Mouse (Mus musculus) ES-CJ7 (cell line): ENCODE measurements around the gene Foxn2.

Experiments used
- DNase-seq: peaks from one replicate; pipeline ENCODE4 v3.0.0; 2011; ENCODE audit warnings: low read depth, low spot score

Foxn2 gene

DNA sequence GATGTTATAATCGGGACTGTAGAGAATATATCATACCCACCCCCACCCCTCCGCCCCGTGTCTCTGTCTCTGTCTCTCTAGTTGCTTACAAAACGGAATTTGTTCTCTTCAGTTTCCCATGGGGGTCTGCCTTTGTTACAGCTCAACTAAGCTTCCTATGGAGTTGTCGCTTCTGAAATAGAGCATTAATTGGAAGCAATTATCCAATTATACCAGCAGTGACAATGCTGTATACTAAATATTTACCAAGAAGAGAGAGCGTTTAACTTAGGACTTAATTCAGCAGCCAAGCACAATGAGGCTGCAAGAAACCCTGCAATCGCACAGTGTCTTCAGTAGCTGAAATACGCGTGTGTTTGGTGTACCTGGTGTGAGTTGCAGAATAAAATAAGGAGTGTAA, 53.0 kb downstream of the Foxn2 start:
- DNase-seq = no peak

DNA sequence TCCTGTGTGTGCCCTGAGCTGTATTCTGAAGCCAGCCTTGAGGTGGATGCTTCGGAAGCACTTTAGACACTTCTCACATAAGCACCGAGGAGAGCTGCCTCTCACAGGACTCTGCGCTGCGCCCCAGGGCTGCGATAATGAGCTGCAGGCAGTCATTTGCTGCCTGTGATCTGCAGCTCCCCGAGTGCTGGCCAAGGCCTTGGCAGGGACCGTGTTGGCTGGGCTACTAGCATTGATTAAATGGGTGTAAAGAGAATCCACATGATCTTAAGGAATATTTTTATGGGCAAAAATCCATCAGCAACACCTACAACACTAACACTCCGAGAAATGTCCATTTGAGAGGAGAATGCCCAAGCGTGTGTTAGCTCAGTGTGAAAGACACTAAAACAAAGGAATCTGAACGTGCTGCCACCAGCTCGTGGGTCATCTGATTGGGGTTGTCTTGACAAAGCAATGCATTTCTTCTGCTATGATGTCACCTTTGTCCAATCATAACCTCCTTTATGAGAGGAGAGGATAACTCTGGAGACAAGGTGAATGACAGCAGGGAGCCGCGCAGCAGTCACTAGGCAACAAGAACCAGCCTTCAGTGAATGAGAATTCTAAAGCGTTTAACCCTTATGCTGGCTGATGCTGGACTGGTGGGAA, 53.7 kb downstream of the Foxn2 start:
- no peak for DNase-seq

DNA sequence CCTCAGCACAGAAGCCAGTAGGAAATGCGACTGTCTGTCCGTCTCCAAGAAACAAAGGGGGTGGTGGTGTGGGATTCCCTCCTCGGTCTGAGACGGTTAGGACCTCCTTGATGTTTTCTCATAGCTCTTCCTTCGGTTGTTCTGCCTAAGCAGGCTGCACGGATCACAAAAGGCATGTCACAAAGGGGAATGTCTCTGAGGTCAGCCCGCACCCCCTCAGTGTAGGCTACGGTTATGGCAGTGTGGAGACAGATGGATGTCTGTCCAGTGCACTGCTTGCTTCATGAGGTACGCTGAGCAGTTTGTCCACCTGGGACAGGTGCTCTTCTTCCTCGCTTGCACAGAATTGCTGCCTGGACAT, 54.2 kb downstream of the Foxn2 start:
- no peak for DNase-seq

- DNase-seq = peak; percentile 33
These were observed 57.7 kb downstream of the Foxn2 start for GRCm38 (mm10) chr17:88498090-88498682.

DNA sequence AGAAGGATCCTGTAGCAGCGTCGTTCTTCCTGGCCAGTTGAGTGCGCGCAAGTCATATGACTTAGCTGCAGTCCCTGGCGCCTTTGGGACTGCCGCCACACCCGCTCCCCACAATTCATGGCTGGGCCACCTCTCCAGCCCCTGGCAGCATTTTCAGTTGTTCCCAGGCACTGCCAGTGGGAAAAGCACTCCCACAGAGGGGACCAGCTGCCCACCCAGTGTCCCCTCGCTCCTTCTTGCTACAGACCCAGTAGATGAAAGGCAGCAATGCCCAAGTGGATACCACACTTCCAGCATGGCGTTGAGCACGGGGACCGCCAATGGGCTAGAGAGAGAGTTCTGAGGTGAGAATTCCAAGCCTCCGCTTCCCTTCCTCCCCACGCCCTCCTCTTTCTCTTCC, 63.5 kb downstream of the Foxn2 start:
- no peak for DNase-seq

GRCm38 (mm10) chr17:88505275-88505723, 64.8 kb downstream of the Foxn2 start:
- peak; percentile 43 for DNase-seq

- DNase-seq = no peak
These were observed 65.4 kb downstream of the Foxn2 start for GRCm38 (mm10) chr17:88505941-88506340.

DNA sequence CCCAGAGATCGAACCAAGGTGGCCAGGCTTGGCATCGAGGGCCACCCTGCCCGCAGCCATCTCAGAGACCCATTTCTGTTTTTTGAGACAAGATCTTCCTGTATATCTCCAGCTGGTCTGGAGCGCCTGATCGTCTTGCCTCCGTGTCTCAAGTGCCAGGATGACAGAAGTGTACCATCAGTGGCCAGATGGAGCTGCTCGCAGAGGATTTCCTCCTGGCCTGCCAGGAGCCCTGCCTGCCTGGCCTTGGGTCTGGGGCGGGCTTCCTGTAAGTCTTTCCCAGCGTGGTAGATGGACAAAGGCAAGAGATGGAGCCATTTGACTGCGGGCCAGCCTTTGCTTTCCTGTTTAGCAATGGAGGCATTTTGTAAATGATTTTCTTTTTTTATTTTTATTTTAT, 66.9 kb downstream of the Foxn2 start:
- DNase-seq = no peak

DNA sequence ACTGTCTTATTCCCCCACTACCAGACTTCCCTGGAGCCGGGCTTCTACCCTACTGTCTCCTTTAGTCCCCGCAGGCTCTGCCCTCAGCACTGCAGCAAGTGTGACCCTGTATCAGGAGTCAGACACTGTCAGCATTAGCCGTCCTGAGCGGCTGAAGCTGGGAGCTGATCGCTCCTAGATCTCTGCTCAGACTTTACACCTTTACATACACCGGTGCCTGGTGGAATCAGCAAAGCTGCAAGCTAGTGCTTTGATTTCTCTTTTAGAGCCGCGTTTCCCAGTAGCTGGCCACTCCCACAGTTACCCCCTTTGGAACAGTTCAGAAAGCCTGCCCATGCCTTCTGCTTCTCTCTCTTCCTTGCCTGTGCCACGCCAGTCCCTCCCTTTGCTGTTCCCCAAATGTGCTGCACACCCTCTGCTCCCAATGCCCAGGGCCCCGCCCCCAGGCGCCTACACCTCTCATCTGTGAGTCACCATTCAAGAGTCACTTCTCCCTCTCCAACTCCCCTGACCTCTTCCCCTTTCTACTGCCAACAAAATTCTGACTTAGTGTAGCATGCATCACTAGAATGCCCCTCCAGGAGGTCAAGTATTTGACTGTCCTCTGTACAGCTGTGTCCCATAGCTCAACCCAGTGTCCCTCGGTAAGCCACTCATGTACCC, 68.5 kb downstream of the Foxn2 start:
- DNase-seq = peak; percentile 83

DNA sequence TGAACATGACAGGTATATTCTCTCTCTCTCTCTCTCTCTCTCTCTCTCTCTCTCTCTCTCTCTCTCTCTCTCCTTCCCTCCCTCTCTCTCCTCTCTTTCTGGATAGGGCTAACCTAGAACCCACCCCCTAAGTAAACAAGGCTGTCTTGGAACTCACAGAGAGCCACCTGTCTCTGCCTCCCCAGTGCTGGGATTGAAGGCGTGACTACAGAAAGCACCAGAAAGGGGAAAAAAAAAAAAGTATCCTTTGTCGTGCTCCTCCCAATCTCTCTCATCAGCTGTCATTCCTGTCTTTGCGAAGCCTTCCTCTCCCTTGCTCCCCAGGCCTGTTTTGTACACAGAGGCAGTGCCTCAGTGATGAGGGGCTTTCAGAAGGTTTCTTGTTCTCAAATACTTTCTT, 69.5 kb downstream of the Foxn2 start:
- DNase-seq = peak; percentile 36

DNA sequence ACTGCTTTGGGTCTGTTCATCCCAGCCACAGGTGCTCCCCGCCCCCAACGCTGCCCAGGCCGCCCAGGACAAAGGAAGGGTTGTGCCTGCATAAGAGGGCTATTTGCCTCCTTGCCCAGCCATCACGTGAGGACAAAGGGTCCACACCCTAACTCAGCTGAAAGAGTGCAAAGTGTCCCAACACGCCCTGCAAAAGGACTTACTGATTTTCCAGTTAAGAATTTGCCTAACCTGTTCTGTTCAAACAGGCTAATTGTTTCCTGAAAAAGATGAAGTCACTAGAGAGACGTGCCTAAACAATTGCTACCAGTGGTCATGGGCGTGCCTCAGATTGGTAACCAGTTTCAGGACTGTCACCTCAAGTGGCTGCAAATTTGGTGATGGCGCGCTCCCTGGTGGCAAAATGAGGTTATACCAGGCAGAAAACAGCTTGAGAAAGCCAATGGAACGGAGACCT, 70.6 kb downstream of the Foxn2 start:
- peak; percentile 98 for DNase-seq

DNA sequence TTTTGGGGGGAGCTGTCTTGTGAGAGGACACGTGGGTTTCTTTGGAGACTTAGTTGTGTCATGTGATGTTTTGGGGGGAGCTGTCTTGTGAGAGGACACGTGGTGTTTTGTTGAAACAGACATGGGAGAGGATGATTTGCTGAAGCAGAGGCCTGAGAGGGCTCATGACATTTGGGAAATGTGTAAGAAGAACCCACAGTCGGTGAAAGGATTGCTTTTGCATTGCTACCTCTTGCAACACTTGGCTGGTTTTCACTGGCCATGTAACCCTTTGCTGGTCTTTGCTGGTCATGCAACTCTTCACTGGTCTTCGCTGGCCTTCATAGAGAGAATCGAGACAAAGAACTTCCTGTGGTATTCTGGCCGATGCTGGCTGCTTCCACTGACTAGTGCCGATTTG, 76.0 kb downstream of the Foxn2 start:
- no peak for DNase-seq

DNA sequence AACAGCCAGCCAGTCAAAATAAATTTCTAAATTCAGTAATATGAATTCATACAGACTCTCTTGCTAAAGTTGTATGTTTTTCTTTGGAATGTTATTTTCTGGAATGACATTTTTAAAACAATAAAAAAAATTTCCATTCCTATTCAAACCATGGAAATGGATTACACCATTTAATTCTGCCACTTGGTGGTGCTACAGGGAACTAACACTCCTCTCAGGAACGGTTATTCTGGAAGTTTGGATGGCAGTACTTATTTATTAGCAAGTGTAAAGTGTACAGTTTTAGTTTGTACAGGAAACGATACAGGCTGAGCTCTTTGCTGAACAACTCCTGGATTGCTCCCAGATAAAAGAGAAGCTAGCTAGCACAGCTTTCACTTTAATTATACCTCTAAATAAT, 87.3 kb downstream of the Foxn2 start:
- peak; percentile 47 for DNase-seq

DNA sequence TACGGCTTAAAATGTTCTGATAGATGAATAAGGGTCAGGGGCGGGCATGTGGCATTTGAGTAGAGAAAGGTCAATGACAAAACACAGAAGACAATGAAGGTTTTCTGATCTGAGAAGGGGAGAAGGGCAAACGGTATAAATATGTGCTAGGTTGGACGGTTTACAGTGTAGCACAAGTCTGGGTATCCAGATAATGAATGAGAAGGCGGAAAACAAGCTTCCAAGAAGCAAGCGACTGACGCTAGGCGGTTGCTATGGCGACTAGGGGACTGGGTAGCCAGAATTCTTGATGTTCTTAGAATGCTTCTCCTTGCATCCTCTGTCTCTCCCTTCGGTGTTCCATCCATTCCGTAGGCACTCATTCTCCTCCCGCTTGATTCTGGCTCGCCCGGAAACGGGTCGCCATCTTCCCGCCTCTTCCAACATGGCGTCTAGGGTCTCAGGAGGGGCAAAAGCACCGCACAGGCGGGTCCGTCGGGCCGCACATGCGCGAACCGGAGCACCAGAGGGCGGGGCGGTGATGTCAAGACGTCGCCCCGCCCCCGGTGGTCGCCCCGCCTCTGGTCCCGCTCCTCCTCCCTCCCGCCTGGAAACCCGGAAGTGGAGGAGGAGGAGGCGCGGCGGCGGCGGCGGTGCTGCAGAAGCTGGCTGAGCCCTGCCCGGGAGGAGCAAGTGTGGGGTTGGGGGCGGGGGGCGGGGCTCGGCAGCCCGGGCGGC, 89.2 kb downstream of the Foxn2 start, which contains the start of gene Ppp1r21:
Gene Ppp1r21 (plus strand): TSS at position 600 of the 717 bp plus-strand sequence.
- peak; percentile 96 for DNase-seq

GRCm38 (mm10) chr17:88530236-88530619, 89.7 kb downstream of the Foxn2 start:
- peak; percentile 57 for DNase-seq

GRCm38 (mm10) chr17:88530667-88531066, 90.2 kb downstream of the Foxn2 start:
- DNase-seq = no peak

DNA sequence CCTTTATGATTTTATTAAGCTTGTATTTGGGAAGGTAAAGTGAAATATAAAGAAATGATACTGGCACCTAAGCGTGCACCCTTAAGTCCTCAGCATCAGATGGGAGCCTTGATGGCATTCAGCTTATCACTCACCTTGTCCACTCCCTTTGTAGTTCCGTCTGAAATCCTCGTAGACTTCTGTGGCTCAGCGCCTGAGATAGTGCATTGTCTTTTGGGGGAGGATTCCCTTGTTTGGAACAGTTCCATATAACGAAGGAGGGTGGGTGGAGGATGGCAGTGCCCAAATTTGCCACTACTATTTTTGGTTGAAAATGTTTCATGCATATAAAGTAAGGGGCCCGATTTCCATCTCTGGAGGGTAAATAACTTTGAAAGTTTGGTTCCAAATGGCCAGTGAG, 90.7 kb downstream of the Foxn2 start:
- DNase-seq = no peak

DNA sequence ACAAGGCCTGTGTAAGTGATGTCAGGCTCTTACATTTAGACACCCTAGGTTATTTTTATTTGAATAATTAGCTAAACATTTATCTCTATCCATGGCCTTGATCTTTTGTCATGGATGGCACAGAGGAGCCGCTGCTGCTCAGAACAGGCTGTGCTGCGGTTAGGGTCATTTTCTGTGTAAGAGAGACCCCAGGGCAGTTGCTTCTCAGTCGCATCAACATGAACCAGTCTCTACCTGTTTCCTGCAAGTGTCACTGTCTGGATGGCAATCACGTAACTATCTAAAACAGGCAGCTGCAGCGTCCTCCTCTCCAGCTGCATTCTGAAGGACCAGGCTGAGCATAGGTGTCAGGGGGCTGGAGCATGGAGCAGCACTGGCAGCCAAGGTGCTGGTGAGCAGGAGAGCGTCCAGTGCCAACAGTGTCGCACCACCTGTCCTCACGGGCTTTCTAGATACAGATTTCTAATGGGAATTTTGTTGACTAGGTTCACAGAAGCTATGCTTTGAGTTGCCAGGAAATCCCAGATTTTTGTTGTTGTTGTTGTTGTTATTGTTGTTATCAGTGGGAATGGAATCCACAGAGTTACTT, 97.4 kb downstream of the Foxn2 start:
- no peak for DNase-seq
